Mouse (Mus musculus): ENCODE measurements around the gene Gria3. TPM values are rescaled to one million over a fixed set of nuclear protein-coding genes. Genes with fewer than 3 reads are reported as not detected.

Gria3 gene
- polyA plus RNA-seq, 1 experiment from 2014 or later: 5.6 TPM

DNA sequence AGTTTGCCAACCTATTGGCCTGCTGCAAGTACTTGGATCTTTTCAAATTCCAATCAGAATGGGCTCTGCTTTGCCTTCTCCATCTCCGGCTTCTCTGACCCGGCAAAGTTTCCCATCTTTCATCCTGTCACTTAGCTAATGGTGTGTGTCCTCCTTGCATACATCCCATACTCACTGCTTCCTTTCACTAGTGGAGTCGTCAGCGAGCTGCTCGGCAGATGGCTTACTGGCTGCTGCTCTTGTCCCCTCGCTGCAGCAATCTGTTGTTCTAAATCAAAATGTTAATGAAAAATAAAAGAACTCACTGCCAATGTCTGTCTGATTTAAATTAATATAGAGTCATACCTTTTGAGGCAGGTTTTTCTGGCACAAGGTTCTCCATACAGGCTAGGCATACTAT, 25.0 kb downstream of the Gria3 start:
- WGBS: 56% methylated on average over 6 of the region's 6 CpGs

DNA sequence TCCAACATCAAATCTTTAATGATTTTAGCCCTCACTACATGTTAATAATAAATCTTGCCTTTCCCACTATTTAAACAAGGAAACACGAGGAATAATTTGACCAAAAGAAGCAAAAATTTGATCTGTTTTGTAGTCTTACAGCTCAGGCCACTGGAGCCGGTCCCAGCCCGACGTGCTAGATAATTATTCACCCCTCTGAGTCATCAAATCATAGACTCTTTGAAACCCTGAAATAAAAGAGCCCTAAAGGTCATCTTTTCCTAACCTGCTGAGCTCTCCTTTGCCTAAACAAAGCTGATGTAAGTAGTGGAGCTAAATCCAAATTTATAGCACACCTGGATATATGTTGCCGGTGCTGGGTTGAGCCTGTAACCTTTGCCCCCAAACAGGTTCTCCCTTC, 27.4 kb downstream of the Gria3 start:
- no peak for ATAC-seq
- Histone ChIP-seq H3K27ac (ENCODE audit: low read length) (no peak overlapping the region), H3K9me3 (ENCODE audit: control insufficient read depth, low read length) (no peaks in the 10 kb centered on the region), H3K36me3 (ENCODE audit: control insufficient read depth, insufficient read depth, low read length) (no peaks in the 10 kb centered on the region), H3K4me2 (ENCODE audit: low read depth, low read length) (no peak overlapping the region), H3K4me1 (ENCODE audit: control insufficient read depth, insufficient read depth, low read length) (no peaks in the 10 kb centered on the region), H3K9ac (ENCODE audit: low read depth, low read length) (no peak overlapping the region), H3K4me3 (ENCODE audit: low read length) (no peak overlapping the region), H3K27me3 (replicated peaks; ENCODE audit: control insufficient read depth, insufficient read depth, low read length) (no peaks in the 10 kb centered on the region)
- WGBS: 39% methylated on average over 5 of the region's 5 CpGs

More for the DNA sequence above, 25.0 kb downstream of the Gria3 start:
- Histone ChIP-seq H3K36me3 (ENCODE audit: control insufficient read depth, insufficient read depth, low read length) (no peaks in the 10 kb centered on the region), H3K4me2 (ENCODE audit: low read depth, low read length) (no peak overlapping the region), H3K27ac (ENCODE audit: low read length) (no peak overlapping the region), H3K27me3 (replicated peaks; ENCODE audit: control insufficient read depth, insufficient read depth, low read length) (no peaks in the 10 kb centered on the region), H3K9me3 (ENCODE audit: control insufficient read depth, low read length) (no peaks in the 10 kb centered on the region), H3K4me3 (ENCODE audit: low read length) (no peak overlapping the region), H3K9ac (ENCODE audit: low read depth, low read length) (no peak overlapping the region), H3K4me1 (ENCODE audit: control insufficient read depth, insufficient read depth, low read length) (no peaks in the 10 kb centered on the region)
- no peak for ATAC-seq

DNA sequence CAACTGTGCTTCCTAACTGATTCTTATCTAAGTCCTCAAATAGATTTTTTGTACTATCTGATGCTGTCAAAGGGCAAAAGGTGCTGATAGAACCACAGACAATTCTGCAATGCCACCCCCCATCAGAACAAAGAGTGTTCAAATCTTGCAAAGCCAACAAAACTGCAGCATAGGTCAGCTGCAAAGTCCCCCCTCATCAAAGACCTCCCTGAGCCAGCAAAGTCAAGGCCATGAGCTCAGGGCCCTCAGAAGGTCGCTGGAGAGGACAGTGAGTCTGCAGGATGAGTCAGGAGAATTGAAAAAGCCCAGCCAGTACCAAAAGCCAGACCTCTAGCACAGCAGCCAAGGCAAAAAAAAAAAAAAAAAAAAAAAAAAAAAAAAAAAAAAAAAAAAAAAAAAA, 34.9 kb downstream of the Gria3 start:
- no peaks in the 10 kb centered on the region for H3K4me1 ChIP-seq (ENCODE audit: control insufficient read depth, insufficient read depth, low read length)
- no peaks in the 10 kb centered on the region for H3K9me3 ChIP-seq (ENCODE audit: control insufficient read depth, low read length)
- no peak overlapping the region for H3K4me2 ChIP-seq (ENCODE audit: low read depth, low read length)
- H3K27ac ChIP-seq (ENCODE audit: low read length): no peak overlapping the region
- H3K36me3 ChIP-seq (ENCODE audit: control insufficient read depth, insufficient read depth, low read length): no peaks in the 10 kb centered on the region
- ATAC-seq: no peak
- H3K27me3 ChIP-seq (replicated peaks; ENCODE audit: control insufficient read depth, insufficient read depth, low read length): no peaks in the 10 kb centered on the region
- 35% methylated on average over 1 of the region's 1 CpGs for WGBS
- H3K9ac ChIP-seq (ENCODE audit: low read depth, low read length): no peak overlapping the region
- H3K4me3 ChIP-seq (ENCODE audit: low read length): no peak overlapping the region

DNA sequence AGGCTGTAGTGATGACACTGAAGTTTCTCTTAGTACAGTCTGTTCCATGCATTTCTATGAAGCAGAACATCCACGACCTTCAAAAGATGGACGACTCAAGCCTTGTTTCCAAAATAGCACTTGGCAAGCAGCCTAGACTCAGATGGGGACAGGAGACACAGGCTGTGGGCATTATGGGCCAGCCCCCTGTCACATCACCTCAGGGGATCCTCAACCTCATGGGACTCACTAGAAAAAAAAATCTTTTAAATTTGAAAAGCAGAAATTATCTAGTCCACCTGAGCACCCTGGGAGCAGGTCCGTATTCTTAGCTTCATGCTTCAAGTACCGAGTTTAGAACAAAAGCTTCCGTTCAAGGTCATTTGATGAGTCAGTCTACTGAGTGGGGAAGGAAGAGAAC, 38.2 kb downstream of the Gria3 start:
- Histone ChIP-seq H3K4me2 (ENCODE audit: low read depth, low read length) (no peak overlapping the region), H3K27me3 (replicated peaks; ENCODE audit: control insufficient read depth, insufficient read depth, low read length) (no peaks in the 10 kb centered on the region), H3K9me3 (ENCODE audit: control insufficient read depth, low read length) (no peaks in the 10 kb centered on the region), H3K4me1 (ENCODE audit: control insufficient read depth, insufficient read depth, low read length) (no peaks in the 10 kb centered on the region), H3K4me3 (ENCODE audit: low read length) (no peak overlapping the region), H3K36me3 (ENCODE audit: control insufficient read depth, insufficient read depth, low read length) (no peaks in the 10 kb centered on the region), H3K9ac (ENCODE audit: low read depth, low read length) (no peak overlapping the region), H3K27ac (ENCODE audit: low read length) (no peak overlapping the region)
- WGBS: 85% methylated on average over 5 of the region's 5 CpGs
- no peak for ATAC-seq

DNA sequence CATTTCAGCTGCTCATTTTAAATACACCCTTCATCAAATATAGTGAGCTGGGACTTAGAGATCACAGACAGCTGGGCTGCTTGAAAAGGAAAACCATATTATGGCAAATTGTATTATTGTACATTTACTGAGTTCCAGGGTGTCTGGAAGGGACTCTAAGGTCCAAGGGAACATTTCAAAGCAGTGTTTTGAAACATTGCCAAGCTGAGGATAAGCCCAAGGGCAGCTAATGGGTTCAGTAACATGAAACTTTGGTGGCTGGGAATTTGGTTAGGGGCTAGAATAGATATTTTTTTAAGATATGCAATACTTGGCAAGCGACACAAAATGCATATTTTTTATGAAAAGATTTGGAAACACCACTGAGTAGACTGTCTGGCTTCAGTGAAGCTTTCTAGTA, 48.2 kb downstream of the Gria3 start:
- H3K27me3 ChIP-seq (replicated peaks; ENCODE audit: control insufficient read depth, insufficient read depth, low read length): no peaks in the 10 kb centered on the region
- no peak overlapping the region for H3K4me2 ChIP-seq (ENCODE audit: low read depth, low read length)
- H3K9me3 ChIP-seq (ENCODE audit: control insufficient read depth, low read length): no peaks in the 10 kb centered on the region
- no peak overlapping the region for H3K9ac ChIP-seq (ENCODE audit: low read depth, low read length)
- no peaks in the 10 kb centered on the region for H3K36me3 ChIP-seq (ENCODE audit: control insufficient read depth, insufficient read depth, low read length)
- H3K4me3 ChIP-seq (ENCODE audit: low read length): no peak overlapping the region
- no peaks in the 10 kb centered on the region for H3K4me1 ChIP-seq (ENCODE audit: control insufficient read depth, insufficient read depth, low read length)
- no peak overlapping the region for H3K27ac ChIP-seq (ENCODE audit: low read length)
- WGBS: 62% methylated on average over 1 of the region's 1 CpGs
- ATAC-seq: no peak

DNA sequence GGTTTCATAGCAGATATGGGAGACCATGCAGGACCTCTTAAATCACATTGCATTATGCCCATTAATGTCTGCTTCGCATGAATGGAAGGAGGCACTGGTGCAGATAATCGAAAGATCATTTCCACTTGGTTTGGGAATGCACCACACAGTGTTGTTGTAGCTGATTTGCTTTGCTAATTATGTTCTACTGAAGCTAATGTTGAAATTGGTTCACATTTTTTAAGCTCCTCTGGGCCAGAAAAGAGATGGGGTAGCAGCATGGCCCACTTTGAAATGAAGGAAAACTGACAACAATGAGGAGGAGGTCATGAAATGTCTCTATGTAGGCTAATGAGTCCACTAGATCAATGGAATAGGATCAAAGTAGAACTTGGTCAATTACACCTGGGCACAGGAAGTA, 76.8 kb downstream of the Gria3 start:
- Histone ChIP-seq H3K4me2 (ENCODE audit: low read depth, low read length) (no peak overlapping the region), H3K4me1 (ENCODE audit: control insufficient read depth, insufficient read depth, low read length) (no peaks in the 10 kb centered on the region), H3K9ac (ENCODE audit: low read depth, low read length) (no peak overlapping the region), H3K9me3 (ENCODE audit: control insufficient read depth, low read length) (no peaks in the 10 kb centered on the region), H3K27me3 (replicated peaks; ENCODE audit: control insufficient read depth, insufficient read depth, low read length) (no peaks in the 10 kb centered on the region), H3K36me3 (ENCODE audit: control insufficient read depth, insufficient read depth, low read length) (no peaks in the 10 kb centered on the region), H3K27ac (ENCODE audit: low read length) (no peak overlapping the region), H3K4me3 (ENCODE audit: low read length) (no peak overlapping the region)
- WGBS: 93% methylated on average over 2 of the region's 2 CpGs
- no peak for ATAC-seq

DNA sequence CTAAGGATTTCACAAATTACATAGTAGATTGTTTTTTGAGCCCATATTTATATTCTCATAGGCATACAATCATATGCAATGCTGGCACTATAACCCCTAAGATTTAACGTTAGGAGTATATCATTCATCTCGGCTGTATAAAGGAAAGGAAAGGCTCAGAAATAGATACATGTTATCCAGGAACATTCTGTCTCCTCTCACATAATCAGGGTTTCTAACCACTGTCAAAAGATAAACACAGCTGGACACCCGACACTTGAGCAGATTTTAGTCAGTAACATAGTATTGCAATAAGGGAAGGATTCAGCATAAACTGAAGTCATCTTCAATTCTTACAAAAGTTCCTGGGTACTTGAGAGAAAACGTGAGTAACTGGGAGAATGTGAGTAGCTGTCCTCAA, 95.9 kb downstream of the Gria3 start:
- Histone ChIP-seq H3K4me3 (ENCODE audit: low read length) (no peak overlapping the region), H3K4me2 (ENCODE audit: low read depth, low read length) (no peak overlapping the region), H3K27ac (ENCODE audit: low read length) (no peak overlapping the region), H3K4me1 (ENCODE audit: control insufficient read depth, insufficient read depth, low read length) (no peaks in the 10 kb centered on the region), H3K9me3 (ENCODE audit: control insufficient read depth, low read length) (no peaks in the 10 kb centered on the region), H3K36me3 (ENCODE audit: control insufficient read depth, insufficient read depth, low read length) (no peaks in the 10 kb centered on the region), H3K27me3 (replicated peaks; ENCODE audit: control insufficient read depth, insufficient read depth, low read length) (no peaks in the 10 kb centered on the region), H3K9ac (ENCODE audit: low read depth, low read length) (no peak overlapping the region)
- no peak for ATAC-seq
- WGBS: 54% methylated on average over 4 of the region's 4 CpGs

DNA sequence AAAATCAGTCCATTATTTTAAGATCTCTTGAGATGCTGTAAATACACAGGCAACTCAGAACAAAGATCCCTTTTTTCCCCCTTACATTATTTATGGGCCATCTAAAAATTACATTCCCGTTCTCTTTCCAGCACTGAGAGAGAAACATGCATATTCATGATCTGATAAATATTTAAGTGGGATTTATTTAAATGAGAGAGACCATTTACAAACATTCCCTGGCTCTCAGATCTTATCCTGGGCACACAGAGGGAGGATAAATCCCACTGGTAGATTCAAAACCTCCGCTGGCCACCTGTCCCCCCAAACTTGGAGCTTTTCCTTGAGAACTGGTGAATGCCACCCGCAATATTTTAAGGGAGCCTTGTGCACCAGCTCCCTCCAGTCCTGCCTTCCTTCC, 104.7 kb downstream of the Gria3 start:
- Histone ChIP-seq H3K4me3 (ENCODE audit: low read length) (no peak overlapping the region), H3K4me2 (ENCODE audit: low read depth, low read length) (no peak overlapping the region)
- 59% methylated on average over 3 of the region's 3 CpGs for WGBS

DNA sequence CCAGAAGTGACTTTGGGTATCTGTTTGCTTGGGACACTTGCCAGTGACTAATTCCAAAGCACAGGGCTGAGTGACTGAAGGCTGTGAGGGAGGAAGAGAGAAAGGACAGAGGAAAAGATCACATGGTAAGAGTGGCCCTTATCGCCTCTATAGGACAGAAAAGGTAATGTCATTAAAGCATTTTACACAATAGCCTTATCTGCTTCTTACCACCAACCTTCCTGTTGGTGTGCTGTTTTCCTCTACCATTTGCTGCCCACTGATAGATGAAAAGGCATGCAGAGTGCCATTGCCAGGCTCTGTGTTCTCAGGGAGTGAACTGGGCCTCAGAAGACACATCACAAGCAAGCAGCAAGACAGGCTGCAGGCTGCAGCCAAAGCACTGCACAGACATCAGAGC, 107.3 kb downstream of the Gria3 start:
- Histone ChIP-seq H3K27me3 (replicated peaks; ENCODE audit: control insufficient read depth, insufficient read depth, low read length) (no peaks in the 10 kb centered on the region), H3K4me2 (ENCODE audit: low read depth, low read length) (no peak overlapping the region), H3K9ac (ENCODE audit: low read depth, low read length) (no peak overlapping the region), H3K9me3 (ENCODE audit: control insufficient read depth, low read length) (no peaks in the 10 kb centered on the region), H3K4me3 (ENCODE audit: low read length) (no peak overlapping the region), H3K27ac (ENCODE audit: low read length) (no peak overlapping the region), H3K4me1 (ENCODE audit: control insufficient read depth, insufficient read depth, low read length) (no peaks in the 10 kb centered on the region), H3K36me3 (ENCODE audit: control insufficient read depth, insufficient read depth, low read length) (no peaks in the 10 kb centered on the region)
- no peak for ATAC-seq
- 90% methylated on average over 1 of the region's 1 CpGs for WGBS

More for the DNA sequence above, 104.7 kb downstream of the Gria3 start:
- Histone ChIP-seq H3K4me1 (ENCODE audit: control insufficient read depth, insufficient read depth, low read length) (no peaks in the 10 kb centered on the region), H3K9ac (ENCODE audit: low read depth, low read length) (no peak overlapping the region), H3K27ac (ENCODE audit: low read length) (no peak overlapping the region), H3K36me3 (ENCODE audit: control insufficient read depth, insufficient read depth, low read length) (no peaks in the 10 kb centered on the region), H3K9me3 (ENCODE audit: control insufficient read depth, low read length) (no peaks in the 10 kb centered on the region), H3K27me3 (replicated peaks; ENCODE audit: control insufficient read depth, insufficient read depth, low read length) (no peaks in the 10 kb centered on the region)
- ATAC-seq: no peak

DNA sequence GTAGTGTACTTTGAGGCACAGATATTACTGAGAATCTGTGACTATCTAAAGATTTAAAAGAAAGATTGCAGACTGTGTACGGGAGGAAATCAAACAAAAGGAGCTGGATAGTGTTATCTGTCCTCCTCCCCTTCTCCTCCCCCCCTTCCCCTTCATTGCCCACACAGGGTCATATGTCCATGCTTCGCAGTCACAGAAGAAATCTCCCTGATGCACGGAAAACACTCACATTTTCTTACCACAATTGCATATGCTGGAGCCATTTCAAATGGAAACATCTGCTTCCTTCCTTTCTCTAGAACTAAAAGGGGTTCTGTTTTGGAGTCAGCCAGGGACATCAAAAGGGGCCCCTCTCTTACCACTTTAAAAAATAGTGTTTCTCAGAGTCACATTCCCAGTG, 114.3 kb downstream of the Gria3 start:
- Histone ChIP-seq H3K36me3 (ENCODE audit: control insufficient read depth, insufficient read depth, low read length) (no peaks in the 10 kb centered on the region), H3K4me3 (ENCODE audit: low read length) (no peak overlapping the region), H3K9ac (ENCODE audit: low read depth, low read length) (no peak overlapping the region), H3K27me3 (replicated peaks; ENCODE audit: control insufficient read depth, insufficient read depth, low read length) (no peaks in the 10 kb centered on the region), H3K4me1 (ENCODE audit: control insufficient read depth, insufficient read depth, low read length) (no peaks in the 10 kb centered on the region), H3K27ac (ENCODE audit: low read length) (no peak overlapping the region), H3K9me3 (ENCODE audit: control insufficient read depth, low read length) (no peaks in the 10 kb centered on the region), H3K4me2 (ENCODE audit: low read depth, low read length) (no peak overlapping the region)
- no peak for ATAC-seq
- WGBS: 49% methylated on average over 3 of the region's 3 CpGs

Measured in intestine, embryonic 16.5 days (tissue).